ENCODE assay signal across 22 mouse cellular contexts in genomic region chr9:65759256-65759655, GRCm38 (mm10).
DNase-seq lines count a peak whose midpoint lies in the region; TF ChIP-seq lines count a peak whose summit lies in the region.
"Had no signal": no experiment of that assay in that cellular context is flagged by ENCODE, and none has a peak within 500 bp of the region (broad histone marks: within the 10 kb centered on the region; RNA-seq: fewer than 3 reads in every experiment).

No protein-coding gene starts in this region.

- TF ChIP-seq CTCF in layer of hippocampus, adult 2 months (conservative IDR thresholded peaks at IDR 0.05): no peak

- peak; percentile 35 for DNase-seq in cerebellum, adult 11-12 months
- DNase-seq in cerebellum, postnatal 4 days (ENCODE audit: low spot score in 2 of 2): no peak
- peak in 1 of 2 experiments; percentile 38 for DNase-seq in layer of hippocampus, adult 2 months (ENCODE audit: low spot score in 2 of 2)
- no peak for DNase-seq in layer of hippocampus, postnatal 10 days (ENCODE audit: low spot score in 2 of 2)
- DNase-seq in cerebellum, adult 9-11 months: peak; percentile 38
- peak; percentile 39 for DNase-seq in telencephalon, adult 2 months (ENCODE audit: low read depth, low spot score)
- no peak for DNase-seq in kidney, adult 18-20 months
- no peak for DNase-seq in spleen, postnatal 10 days (ENCODE audit: low spot score in 2 of 2)
- DNase-seq: adrenal gland, postnatal 10 days; gastrocnemius, adult 2 months; kidney, adult 8-10 months; kidney, postnatal 4 days; right cerebral cortex, adult 18-20 months had no signal

- H3K27ac ChIP-seq in layer of hippocampus, adult 2 months: peak overlapping the region; percentile 62; the same call in 1 of the 2 replicates
- H3K27ac ChIP-seq: embryonic facial prominence, embryonic 10.5 days; embryonic facial prominence, embryonic 15.5 days; forebrain, embryonic 12.5 days; gastrocnemius, adult 2 months; kidney, postnatal 0 days; left cerebral cortex, adult 2 months; limb, embryonic 13.5 days; lung, embryonic 15.5 days; midbrain, embryonic 10.5 days; midbrain, embryonic 15.5 days had no signal

- H3K4me3 ChIP-seq in layer of hippocampus, adult 2 months: no peak overlapping the region
- H3K4me3 ChIP-seq: embryonic facial prominence, embryonic 10.5 days; embryonic facial prominence, embryonic 15.5 days; forebrain, embryonic 12.5 days; gastrocnemius, adult 2 months; left cerebral cortex, adult 2 months; limb, embryonic 13.5 days; lung, embryonic 15.5 days; midbrain, embryonic 10.5 days; midbrain, embryonic 15.5 days had no signal

Comparison
In these comparisons a context has a peak if more than half of its experiments do, and no peak if none do; other contexts are left out.
1. DNase-seq: peak in cerebellum, adult 11-12 months (single experiment), cerebellum, adult 9-11 months (single experiment) and telencephalon, adult 2 months (single experiment); none in cerebellum, postnatal 4 days (0 of 2), layer of hippocampus, postnatal 10 days (0 of 2), kidney, adult 18-20 months (single experiment) and spleen, postnatal 10 days (0 of 2).